Mouse (Mus musculus) inflammation-experienced regulatory T-cells, adult 6 months (primary cell): ENCODE measurements at regions not wholly inside any gene's neighbourhood (a gene's known extent, or its start where the extent isn't known, plus 50 kb on each side); places are given as distances from the start of the nearest gene placed in this dataset.
A peak's percentile ranks its signal among the peaks of the same experiment; 100 is the strongest.

Experiments
- ATAC-seq: one replicate; pipeline ENCODE4 v1.8.0; 2017

GRCm38 (mm10) chr1:185091816-185092558 lies 92.6 kb upstream of the Mark1 start:
- ATAC-seq = no peak

DNA sequence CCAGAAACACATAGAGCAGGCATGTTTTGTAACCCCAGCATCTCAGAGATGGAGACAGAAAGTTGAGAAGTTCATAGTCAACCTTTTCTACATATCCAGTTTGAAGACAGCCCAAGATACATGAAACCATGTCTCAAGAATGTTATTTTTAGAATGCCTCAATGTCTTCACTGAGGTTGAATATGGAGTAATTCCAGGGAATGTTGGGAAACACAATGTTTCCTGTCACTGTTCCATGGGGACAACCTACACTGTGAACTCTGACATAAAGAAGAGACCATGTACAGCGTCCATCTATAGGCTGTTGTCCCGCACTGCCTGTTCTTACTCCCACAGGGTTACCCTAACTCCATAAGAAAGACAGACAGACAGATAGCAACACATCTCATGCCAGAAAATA lies 89.8 kb upstream of the Mark1 start:
- no peak for ATAC-seq

DNA sequence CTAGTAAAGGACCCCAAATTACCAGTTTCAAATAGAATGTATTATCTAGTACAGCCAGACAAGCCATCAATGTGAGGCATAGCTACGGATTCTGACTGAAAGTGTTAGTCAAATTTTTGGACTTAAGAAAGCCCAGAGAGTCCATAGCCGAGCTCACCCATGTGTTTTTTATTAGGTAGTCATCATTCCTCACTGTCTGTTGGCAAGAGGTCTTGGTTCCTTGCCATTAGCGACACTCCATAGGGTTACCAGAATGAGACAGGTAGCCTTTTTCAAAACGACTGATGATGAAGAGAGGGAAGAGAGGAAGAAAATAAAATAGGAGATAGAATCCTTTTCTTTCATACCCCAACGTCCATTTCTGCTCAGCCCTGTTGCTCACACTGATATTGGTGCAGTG lies 83.8 kb upstream of the Mark1 start:
- no peak for ATAC-seq

GRCm38 (mm10) chr1:185080118-185080517 lies 80.7 kb upstream of the Mark1 start:
- ATAC-seq = no peak

GRCm38 (mm10) chr1:185079331-185079880 lies 80.0 kb upstream of the Mark1 start:
- ATAC-seq = no peak

GRCm38 (mm10) chr1:185074001-185074400 lies 74.6 kb upstream of the Mark1 start:
- ATAC-seq = no peak

DNA sequence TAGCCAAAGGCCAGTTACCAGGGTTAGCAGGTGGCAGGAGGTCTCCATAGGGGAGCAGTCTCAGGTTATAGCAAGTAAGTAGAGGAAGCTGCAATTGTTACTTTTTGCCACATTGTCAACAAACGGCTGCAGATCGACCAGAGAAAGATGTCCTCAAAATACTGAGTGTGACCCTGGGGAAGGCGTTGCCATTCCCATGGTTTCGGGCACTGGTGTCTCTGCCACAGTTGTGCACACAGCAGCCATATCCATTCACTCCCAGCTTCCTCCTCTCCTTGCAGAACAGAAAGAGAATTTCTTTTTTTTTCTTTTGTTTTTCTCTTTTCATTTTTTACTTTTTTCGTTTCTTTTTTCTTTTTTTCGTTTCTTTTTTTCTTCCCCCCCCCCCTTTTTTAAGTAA lies 73.4 kb upstream of the Mark1 start:
- ATAC-seq = no peak

- peak; percentile 25 for ATAC-seq
Measured at GRCm38 (mm10) chr1:185071566-185071965, 72.2 kb upstream of the Mark1 start.

- no peak for ATAC-seq
Measured at GRCm38 (mm10) chr1:185070853-185071149, 71.4 kb upstream of the Mark1 start.

DNA sequence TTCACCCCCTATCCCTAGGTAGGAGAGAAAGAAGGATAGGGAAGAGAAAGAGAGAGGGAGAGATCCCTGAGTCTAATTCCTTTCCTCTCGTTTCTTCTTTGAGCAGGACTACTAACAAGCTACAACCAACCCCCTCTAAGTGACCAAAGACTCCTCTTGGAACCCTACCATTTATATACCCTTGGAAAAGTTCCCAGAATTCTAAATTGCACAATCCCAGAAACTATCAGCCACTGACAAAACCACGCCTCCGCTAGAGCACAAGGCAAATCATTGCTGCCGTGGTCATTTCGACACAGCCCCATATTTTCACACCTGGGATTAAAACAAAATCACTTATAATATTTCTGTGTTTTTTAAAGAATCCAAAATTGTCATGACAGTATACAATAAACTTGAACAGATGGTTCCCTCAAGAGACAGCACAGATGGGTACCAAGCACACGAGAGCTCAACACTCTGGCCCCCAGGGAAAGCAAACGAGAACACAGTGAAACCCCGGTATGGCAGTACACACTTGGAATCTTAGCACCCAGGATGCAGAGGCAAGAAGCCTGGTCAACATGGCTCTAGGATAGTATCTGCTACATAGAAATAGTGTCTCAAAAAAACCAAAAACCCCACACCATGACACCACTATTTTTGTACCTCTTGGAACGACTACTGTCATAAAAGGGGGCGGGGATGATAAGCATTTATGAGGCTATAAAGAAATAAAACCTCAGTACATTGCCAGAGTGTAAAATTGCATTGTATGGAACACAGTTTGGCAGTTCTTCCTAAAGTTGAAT lies 70.9 kb upstream of the Mark1 start:
- ATAC-seq = no peak

- no peak for ATAC-seq
Measured at GRCm38 (mm10) chr1:185068136-185068535, 68.8 kb upstream of the Mark1 start.

DNA sequence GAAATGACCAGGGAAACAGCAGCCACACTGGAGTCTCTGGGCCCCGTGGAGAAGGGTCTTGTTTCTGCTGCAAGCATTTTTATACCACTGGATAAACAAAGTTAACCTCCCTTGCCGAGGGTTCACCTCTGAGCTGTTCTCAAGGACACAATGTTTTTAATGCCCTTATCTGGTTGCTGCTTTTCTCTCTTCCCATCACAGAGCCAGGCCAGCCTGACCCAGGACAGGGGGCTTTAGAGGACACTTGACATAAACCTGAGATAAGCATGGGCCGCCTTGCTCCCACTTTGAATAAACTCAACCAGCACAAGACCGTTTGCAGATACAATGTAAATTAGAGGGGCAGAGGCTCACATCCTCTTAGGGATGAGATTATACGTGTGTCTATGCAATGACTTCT lies 68.3 kb upstream of the Mark1 start:
- ATAC-seq = no peak

DNA sequence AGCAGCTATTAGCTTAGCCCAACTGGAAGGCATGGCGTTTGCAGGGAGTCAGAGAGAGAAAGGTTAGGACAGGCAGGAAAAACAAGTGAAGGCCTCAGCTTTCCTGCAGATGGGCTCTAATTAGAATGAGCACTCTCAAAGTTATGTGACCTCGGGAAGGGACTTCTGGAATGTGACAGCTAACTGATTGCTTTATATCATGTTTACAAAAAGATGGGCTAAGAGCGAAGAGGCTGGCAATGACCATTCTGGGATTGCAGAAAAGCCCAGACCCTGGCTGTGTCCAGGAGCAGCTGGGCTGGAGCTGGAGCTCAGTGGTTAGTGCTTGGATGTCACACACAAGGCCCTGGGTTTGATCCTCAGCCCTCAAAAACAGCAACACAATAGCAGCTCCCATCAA lies 65.7 kb upstream of the Mark1 start:
- ATAC-seq = no peak

- no peak for ATAC-seq
Measured at GRCm38 (mm10) chr1:185062103-185062502, 62.7 kb upstream of the Mark1 start.

DNA sequence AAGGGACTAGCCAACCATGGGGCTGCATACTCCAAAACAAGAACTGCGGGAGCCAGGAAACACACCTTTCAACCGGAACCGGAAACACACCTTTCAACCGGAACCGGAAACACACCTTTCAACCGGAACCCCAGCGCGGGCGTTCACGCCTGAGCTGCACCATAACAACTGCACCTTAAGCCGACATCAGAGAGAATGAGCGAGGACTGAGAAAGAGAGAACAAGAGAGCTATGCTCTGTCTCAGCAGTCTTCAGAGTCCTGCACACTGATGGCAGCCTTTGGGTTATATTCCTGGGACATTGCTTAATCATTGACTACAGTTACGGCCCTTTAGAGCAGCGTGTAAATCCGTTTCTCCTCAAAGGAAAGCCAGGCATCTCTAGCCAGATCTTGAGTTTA lies 58.1 kb upstream of the Mark1 start:
- no peak for ATAC-seq

GRCm38 (mm10) chr1:185052700-185053099 lies 53.3 kb upstream of the Mark1 start:
- ATAC-seq = no peak

GRCm38 (mm10) chr1:185049980-185050379 lies 50.6 kb upstream of the Mark1 start:
- no peak for ATAC-seq
